Mouse (Mus musculus) olfactory bulb, adult 2 months (tissue): ENCODE results near the gene M6pr.

Experiments
- CTCF ChIP-seq: fragments of 200-500 bp; IDR thresholded peaks from 2 replicates; pipeline ENCODE4 v1.5.1; 2012; ENCODE audit warnings: low read depth, mild to moderate bottlenecking, low read length, moderate library complexity; ENCODE audit not compliant: insufficient read depth
- POLR2A ChIP-seq: fragments of 200-500 bp; IDR thresholded peaks from 2 replicates; pipeline ENCODE4 v1.6.1; 2012; ENCODE audit warnings: mild to moderate bottlenecking, low read depth, low read length, moderate library complexity; ENCODE audit not compliant: insufficient read depth

DNA sequence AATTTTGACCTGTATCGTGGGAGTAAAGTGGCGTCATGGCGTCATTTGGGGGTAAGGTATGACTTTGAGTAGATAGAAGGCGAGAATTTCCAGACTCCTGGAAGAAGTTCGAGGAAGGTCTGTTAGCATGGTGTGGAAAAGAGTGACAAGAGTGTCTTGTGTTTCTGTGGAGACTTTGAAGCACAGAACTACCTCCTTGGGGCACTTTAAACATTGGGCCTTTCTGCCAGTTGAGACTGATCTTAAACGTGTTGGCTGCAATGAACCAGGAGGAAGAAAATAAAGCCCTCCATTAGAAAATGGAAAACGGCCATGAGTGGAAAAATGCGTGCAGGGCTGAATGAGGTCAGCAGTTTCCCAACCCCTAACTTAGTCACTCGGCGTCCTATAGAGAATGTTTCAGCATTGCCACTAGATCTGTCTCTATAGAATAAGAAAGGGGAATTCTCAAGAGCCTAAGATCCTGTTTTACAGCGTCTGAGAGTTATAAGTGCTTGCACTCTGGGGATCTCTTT, 983 bp downstream of the M6pr start:
- TF ChIP-seq POLR2A (no peak), CTCF (no peak)
